Mouse (Mus musculus): ENCODE results near the gene Gapdhs. TPM values are rescaled to one million over a fixed set of nuclear protein-coding genes. Genes with fewer than 3 reads are reported as not detected.
A peak's percentile ranks its signal among the peaks of the same experiment; 100 is the strongest.
"Not testable (repeated sequence)": the region's sequence is repeated elsewhere in the genome, so short reads cannot be mapped to it uniquely, and the experiment has no call there.

The Gapdhs gene
- polyA plus RNA-seq, 1 experiment from 2014 or later: 2.2 TPM

DNA sequence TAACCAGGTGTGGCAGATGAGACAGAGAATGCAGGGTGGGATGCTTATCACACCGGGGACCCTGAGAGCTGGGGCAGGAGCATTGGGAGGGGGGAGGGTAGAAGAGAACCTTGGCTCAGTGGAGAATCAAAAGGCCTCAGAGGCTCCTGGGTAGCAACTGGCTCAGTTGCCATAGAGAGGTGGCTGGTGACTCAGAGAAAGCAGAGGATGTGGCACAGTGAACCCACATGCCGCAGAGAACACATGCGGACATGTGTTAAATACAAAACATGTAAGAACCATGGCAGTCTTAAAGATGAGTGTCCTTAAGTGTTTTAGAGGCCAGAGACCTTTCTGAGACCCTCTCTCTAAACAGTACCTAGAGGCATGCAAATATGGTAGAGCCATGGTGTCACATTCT lies 7.3 kb downstream of the Gapdhs start:
- ATAC-seq: no peak
- no peak overlapping the region for H3K9ac ChIP-seq (replicated peaks)
- no peaks in the 10 kb centered on the region for H3K27me3 ChIP-seq
- 96% methylated on average over 3 of the region's 3 CpGs for WGBS
- H3K9me3 ChIP-seq: no peaks in the 10 kb centered on the region
- H3K4me2 ChIP-seq (replicated peaks): no peak overlapping the region
- no peak overlapping the region for H3K4me3 ChIP-seq (replicated peaks)
- H3K27ac ChIP-seq: no peak overlapping the region
- H3K36me3 ChIP-seq: peaks cover 79% of the 10 kb centered on the region
- H3K4me1 ChIP-seq (replicated peaks): peaks cover 7% of the 10 kb centered on the region

DNA sequence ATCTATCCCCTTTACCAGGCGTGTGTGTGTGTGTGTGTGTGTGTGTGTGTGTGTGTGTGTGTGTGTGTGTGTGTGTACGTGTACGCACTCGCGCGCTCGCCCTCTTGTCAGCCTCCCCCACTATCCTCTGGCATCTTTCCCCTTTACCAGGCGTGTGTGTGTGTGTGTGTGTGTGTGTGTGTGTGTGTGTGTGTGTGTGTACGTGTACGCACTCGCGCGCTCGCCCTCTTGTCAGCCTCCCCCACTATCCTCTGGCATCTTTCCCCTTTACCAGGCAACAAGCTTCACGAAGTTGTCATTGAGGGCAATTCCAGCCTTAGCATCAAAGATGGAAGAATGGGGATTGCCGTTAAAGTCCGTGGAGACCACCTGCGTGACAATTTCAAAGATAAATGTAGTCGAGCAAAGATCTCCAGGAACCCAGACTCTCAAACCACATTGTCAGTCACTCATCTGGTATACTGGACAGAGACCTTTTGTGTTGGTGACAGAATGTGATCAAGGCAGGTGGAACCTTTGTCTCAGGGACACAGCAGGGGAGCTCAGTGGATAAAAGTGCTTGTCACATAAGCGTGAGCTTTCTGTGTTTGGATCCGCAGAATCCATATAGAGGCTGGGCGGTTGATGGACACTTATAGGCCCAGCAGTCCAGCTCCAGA lies 13.3 kb downstream of the Gapdhs start:
- ATAC-seq, H3K27me3 ChIP-seq, H3K9me3 ChIP-seq: not testable (repeated sequence)
- Histone ChIP-seq H3K27ac (peak overlapping the region; percentile 95), H3K4me3 (replicated peaks) (peak overlapping the region; percentile 64), H3K4me1 (replicated peaks) (peaks cover 31% of the 10 kb centered on the region), H3K9ac (replicated peaks) (peak overlapping the region; percentile 83), H3K4me2 (replicated peaks) (peak overlapping the region; percentile 74), H3K36me3 (peaks cover 54% of the 10 kb centered on the region)
- WGBS: 17% methylated on average over 10 of the region's 22 CpGs

DNA sequence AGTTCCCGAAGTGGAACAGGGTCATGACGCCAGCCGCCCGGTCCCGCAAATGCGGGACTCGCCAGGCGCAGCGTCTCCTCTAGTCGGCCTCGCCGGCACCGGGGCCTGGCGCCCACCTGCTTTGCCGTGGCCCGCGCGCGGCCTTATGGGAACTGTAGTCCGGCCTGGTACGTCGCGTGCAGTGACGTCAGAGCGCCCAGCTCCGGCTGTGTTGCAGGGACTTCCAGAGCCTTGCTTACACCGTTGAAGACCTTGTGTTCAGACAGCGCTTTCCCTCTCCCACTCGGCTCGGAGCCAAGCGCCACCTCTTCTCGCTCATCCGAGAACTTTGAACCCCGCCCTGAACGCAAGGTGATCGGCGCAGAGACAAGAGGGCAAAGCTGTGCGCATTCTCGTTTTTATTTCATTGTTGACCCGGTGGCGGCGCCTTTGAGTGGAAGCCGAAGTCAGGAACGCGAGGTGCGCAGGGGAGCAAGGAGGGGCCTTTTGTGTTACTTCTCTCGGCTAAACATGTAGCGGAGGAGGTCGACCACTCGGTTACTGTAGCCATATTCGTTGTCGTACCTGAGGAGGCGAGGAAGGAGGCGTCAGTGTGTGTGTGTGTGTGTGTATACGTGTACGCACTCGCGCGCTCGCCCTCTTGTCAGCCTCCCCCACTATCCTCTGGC lies 14.0 kb downstream of the Gapdhs start, which contains the start of gene Tmem147:
Gene Tmem147, minus strand, starts transcription at position 145 of the 668 bp plus-strand sequence.
- ATAC-seq: peak; percentile 98
- H3K36me3 ChIP-seq: peaks cover 48% of the 10 kb centered on the region
- peak within 1 kb of the TSS; percentile 95 for H3K27ac ChIP-seq
- no peaks in the 10 kb centered on the region for H3K27me3 ChIP-seq
- peak within 1 kb of the TSS; percentile 83 for H3K9ac ChIP-seq (replicated peaks)
- WGBS: under 1% methylated on average over 60 of the region's 60 CpGs
- H3K4me2 ChIP-seq (replicated peaks): peak within 1 kb of the TSS; percentile 74
- H3K4me3 ChIP-seq (replicated peaks): peak within 1 kb of the TSS; percentile 64
- no peaks in the 10 kb centered on the region for H3K9me3 ChIP-seq
- peaks cover 31% of the 10 kb centered on the region for H3K4me1 ChIP-seq (replicated peaks)

DNA sequence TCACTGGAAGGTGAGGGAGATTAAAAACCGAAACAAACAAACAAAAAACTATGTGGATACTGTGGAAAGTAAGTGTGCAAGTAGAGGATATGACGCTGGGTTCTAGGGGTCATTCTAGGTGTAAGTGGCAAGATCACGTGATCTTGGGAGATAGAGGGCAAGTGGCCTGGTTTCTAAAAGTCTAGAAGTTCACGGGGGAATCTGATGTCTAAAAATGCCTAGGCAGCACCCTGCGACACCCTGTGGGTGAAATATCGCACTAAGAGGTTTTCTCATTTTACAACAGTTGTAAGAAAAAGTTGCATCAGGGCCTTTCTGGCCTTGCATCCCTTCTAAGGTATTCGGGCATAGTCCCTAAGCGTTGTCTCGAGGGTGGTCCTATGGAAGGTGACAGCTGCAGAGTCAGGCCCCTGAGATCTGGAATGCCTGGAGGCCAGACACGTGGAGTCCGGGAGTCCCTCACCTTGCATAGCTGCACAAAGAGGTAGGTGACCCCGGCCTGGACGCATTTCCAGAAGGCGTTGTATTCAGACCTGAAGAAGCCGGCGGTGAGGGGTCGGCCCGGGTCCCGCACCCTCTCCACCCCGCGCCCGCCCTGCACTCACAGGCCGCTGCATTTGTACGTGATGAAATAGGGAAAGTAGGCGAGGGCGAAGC lies 14.6 kb downstream of the Gapdhs start:
- Histone ChIP-seq H3K9me3 (no peaks in the 10 kb centered on the region), H3K4me2 (replicated peaks) (peak overlapping the region; percentile 74), H3K36me3 (peaks cover 42% of the 10 kb centered on the region), H3K27ac (peak overlapping the region; percentile 95), H3K27me3 (no peaks in the 10 kb centered on the region), H3K4me1 (replicated peaks) (peaks cover 31% of the 10 kb centered on the region), H3K9ac (replicated peaks) (peak overlapping the region; percentile 83), H3K4me3 (replicated peaks) (peak overlapping the region; percentile 64)
- WGBS: 8% methylated on average over 26 of the region's 26 CpGs
- no peak; the same call in 1 of the 2 replicates for ATAC-seq

DNA sequence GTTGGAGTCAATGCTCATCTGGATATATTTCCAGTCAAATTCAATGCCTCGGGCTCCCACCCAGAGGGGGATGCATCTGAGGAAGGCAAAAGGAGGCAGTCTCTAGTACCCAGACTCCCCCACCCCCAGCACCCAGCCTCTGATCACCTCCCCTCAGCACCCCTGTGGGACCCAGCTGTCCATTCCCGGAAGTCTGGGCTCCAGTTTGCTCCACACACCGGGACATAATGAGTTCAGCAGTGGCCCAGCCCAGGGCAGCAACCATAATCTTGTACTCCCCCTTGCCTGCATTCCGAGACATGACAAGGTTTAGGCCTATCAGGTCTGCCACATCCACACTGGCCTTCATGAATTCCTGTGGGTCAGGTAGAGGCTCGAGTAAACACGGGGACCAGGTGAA lies 15.3 kb downstream of the Gapdhs start:
- Histone ChIP-seq H3K27me3 (no peaks in the 10 kb centered on the region), H3K4me1 (replicated peaks) (peaks cover 33% of the 10 kb centered on the region), H3K36me3 (peaks cover 35% of the 10 kb centered on the region), H3K9me3 (no peaks in the 10 kb centered on the region), H3K4me2 (replicated peaks) (peak overlapping the region; percentile 74), H3K27ac (no peak overlapping the region), H3K9ac (replicated peaks) (peak overlapping the region; percentile 83; the same call in 1 of the 2 replicates), H3K4me3 (replicated peaks) (peak overlapping the region; percentile 64)
- ATAC-seq: no peak
- WGBS: 93% methylated on average over 6 of the region's 6 CpGs

DNA sequence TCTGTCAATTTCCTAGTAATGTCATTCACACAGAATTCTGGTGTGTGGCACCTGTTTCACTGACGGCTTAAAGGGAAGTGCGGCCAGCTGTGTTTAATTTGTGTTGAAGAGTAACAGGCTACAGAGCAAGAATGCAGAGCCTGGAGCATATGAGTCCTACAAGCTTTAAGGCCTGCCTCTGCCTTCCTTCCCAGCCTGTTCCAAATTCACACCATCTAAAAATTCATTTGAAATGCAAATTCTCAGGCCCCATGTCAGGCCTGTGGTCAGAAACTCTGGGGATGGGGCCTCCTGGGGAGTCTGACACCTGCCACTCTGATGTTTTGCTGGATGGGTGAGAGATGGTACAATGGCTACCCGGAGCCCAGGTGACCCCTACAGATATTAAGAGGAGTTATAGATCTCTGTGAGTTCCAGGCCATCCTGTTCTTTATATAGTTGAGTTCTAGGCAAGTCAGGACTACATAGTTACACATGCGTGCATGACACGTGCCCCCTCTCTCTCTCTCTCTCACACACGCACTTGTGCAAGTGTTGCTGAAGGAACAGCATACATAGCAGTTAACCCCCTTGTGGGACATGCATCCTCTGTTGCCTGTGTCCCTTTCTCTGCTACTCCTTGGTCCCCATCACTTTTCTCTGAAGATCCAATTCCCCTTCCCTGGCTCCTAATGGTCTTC lies 20.1 kb downstream of the Gapdhs start:
- Histone ChIP-seq H3K4me2 (replicated peaks) (no peak overlapping the region), H3K9me3 (no peaks in the 10 kb centered on the region), H3K36me3 (peaks cover 17% of the 10 kb centered on the region), H3K4me1 (replicated peaks) (peaks cover 11% of the 10 kb centered on the region), H3K27me3 (peaks cover 8% of the 10 kb centered on the region; the same call in 1 of the 2 replicates), H3K27ac (no peak overlapping the region), H3K4me3 (replicated peaks) (no peak overlapping the region), H3K9ac (replicated peaks) (no peak overlapping the region)
- no peak for ATAC-seq
- 78% methylated on average over 6 of the region's 6 CpGs for WGBS

DNA sequence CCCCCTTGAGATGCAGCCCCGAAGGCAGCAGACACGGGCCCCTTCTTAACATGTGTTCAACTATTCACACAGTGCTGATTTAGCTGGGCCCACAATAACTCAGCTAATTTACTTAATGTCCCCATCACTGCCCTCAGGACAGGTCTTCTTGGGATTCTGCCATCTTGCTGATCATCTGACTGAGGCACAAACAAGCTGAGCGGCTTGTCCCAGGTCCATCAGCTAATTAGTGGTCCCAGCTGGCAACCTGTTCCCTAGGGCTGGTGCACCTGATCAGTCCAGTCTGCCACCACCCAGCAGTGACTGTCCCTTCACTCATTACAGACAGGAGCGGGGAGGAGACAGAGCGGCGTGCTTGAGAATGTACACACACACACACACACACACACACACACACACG lies 22.2 kb downstream of the Gapdhs start:
- 72% methylated on average over 7 of the region's 7 CpGs for WGBS
- ATAC-seq: no peak
- peaks cover 16% of the 10 kb centered on the region for H3K4me1 ChIP-seq (replicated peaks)
- H3K27ac ChIP-seq: no peak overlapping the region
- H3K4me2 ChIP-seq (replicated peaks): no peak overlapping the region
- H3K36me3 ChIP-seq: peaks cover 2% of the 10 kb centered on the region
- no peaks in the 10 kb centered on the region for H3K9me3 ChIP-seq
- no peak overlapping the region for H3K9ac ChIP-seq (replicated peaks)
- no peak overlapping the region for H3K4me3 ChIP-seq (replicated peaks)
- H3K27me3 ChIP-seq: peaks cover 28% of the 10 kb centered on the region

DNA sequence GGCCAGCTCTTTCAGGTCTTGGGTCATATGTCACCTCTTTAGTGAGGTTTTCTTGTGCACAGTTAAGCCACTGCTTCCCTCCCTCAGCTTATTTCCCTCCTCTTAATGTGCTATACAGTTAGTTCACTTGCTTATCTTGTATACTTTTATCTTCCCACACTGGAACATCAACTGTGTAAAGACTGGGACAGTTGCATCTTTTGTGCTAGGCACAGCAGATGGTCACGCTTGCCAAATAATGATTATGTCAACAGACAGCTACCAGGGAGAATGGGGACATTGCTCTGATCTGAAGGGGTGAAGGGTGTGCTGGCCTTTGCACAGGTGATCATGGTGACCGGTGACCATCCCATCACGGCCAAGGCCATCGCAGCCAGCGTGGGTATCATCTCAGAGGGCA lies 23.8 kb downstream of the Gapdhs start:
- Histone ChIP-seq H3K4me1 (replicated peaks) (peaks cover 16% of the 10 kb centered on the region), H3K9ac (replicated peaks) (no peak overlapping the region), H3K4me2 (replicated peaks) (no peak overlapping the region), H3K27ac (no peak overlapping the region), H3K36me3 (no peaks in the 10 kb centered on the region), H3K4me3 (replicated peaks) (no peak overlapping the region), H3K27me3 (peaks cover 44% of the 10 kb centered on the region), H3K9me3 (no peaks in the 10 kb centered on the region)
- WGBS: 88% methylated on average over 5 of the region's 5 CpGs
- no peak for ATAC-seq

DNA sequence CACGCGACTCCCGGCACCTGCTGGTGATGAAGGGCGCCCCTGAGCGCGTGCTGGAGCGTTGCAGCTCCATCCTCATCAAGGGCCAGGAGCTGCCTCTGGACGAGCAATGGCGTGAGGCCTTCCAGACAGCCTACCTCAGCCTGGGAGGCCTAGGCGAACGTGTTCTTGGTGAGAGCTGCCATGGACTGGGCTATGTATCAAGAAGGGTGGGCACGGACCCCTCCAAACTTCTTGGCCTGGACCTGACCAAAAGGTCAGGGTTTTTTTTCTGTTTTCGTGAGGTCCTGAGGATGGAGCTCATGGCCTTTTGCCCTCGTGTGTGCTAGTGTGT lies 25.8 kb downstream of the Gapdhs start:
- Histone ChIP-seq H3K4me1 (replicated peaks) (peaks cover 13% of the 10 kb centered on the region), H3K27me3 (peaks cover 44% of the 10 kb centered on the region), H3K36me3 (no peaks in the 10 kb centered on the region), H3K9me3 (no peaks in the 10 kb centered on the region), H3K9ac (replicated peaks) (peak overlapping the region; percentile 28; the same call in 1 of the 2 replicates), H3K27ac (no peak overlapping the region), H3K4me2 (replicated peaks) (peak overlapping the region; percentile 57), H3K4me3 (replicated peaks) (peak overlapping the region; percentile 35)
- 9% methylated on average over 14 of the region's 14 CpGs for WGBS
- no peak for ATAC-seq

DNA sequence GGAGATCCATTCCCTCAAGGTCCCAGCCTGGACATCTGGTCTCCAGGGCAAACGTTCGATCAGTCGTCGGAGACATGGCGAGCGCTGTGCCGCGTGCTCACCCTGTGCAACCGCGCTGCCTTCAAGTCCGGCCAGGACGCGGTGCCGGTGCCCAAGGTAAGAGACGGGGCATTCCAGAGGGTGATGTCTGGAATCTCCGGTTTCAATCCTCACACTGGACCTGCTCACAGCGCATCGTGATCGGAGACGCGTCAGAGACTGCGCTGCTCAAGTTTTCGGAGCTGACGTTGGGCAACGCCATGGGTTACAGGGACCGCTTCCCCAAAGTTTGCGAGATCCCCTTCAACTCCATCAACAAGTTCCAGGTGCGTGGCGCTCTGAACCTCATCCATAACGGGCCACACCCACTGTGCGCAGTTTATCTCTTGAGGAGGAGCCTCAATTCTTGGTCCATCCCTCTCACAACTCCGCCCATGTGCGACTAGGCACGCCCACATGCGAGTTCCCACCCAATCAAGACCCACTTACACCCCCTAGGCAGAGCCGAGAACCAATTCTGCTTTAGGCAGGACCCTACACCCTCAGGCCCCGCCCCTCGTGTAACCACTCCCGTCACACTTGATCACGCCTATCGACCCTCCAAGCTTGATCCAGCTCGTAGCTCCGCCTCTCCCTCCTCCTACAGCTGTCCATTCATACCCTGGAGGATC lies 26.3 kb downstream of the Gapdhs start:
- WGBS: 3% methylated on average over 43 of the region's 43 CpGs
- peaks cover 13% of the 10 kb centered on the region for H3K4me1 ChIP-seq (replicated peaks)
- H3K4me2 ChIP-seq (replicated peaks): peak overlapping the region; percentile 57
- no peaks in the 10 kb centered on the region for H3K9me3 ChIP-seq
- peak overlapping the region; percentile 35 for H3K4me3 ChIP-seq (replicated peaks)
- H3K27me3 ChIP-seq: peaks cover 44% of the 10 kb centered on the region
- peak overlapping the region; percentile 28; the same call in 1 of the 2 replicates for H3K9ac ChIP-seq (replicated peaks)
- ATAC-seq: peak; percentile 92
- no peaks in the 10 kb centered on the region for H3K36me3 ChIP-seq
- H3K27ac ChIP-seq: no peak overlapping the region

DNA sequence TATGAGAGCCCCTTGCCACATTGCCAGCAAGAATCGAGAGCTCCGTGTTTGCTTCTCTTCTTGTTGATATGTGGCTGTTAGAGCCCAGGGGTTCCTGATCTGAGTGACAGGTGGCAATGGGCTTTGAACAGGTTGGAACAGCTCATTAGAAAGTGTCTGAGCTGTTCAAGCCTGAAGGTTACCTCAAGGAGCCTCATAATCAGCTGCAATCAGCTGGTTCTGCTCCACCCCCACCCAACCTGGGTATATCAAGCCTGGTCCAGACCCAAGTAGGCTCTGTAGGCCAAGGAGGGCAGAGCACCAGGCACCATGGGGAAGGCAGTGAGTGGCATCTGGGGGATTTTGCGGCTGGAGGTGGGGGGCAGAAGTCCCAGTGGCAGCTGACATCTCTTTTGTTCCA lies 31.5 kb downstream of the Gapdhs start, which contains the start of gene Atp4a:
Gene Atp4a, plus strand, starts transcription at position 268 of the 400 bp plus-strand sequence.
- Histone ChIP-seq H3K4me2 (replicated peaks) (no peak within 1 kb of the TSS), H3K36me3 (no peaks in the 10 kb centered on the region), H3K27ac (no peak within 1 kb of the TSS), H3K4me3 (replicated peaks) (no peak within 1 kb of the TSS), H3K27me3 (peaks cover 23% of the 10 kb centered on the region), H3K9me3 (no peaks in the 10 kb centered on the region), H3K9ac (replicated peaks) (no peak within 1 kb of the TSS), H3K4me1 (replicated peaks) (peaks cover 2% of the 10 kb centered on the region; the same call in 1 of the 2 replicates)
- 87% methylated on average over 3 of the region's 3 CpGs for WGBS
- ATAC-seq: no peak

Measured in midbrain, embryonic 13.5 days (tissue).